Mouse (Mus musculus) bone marrow, adult 2 months (tissue): Measurements from ENCODE around the gene Pmm1. TPM values are rescaled to one million over a fixed set of nuclear protein-coding genes. Genes with fewer than 3 reads are reported as not detected.

ENCODE experiments used
- H3K27ac ChIP-seq: fragments of 200-500 bp; 2 replicates; pipeline ENCODE4 v1.5.1; 2012; ENCODE audit warnings: low read depth, mild to moderate bottlenecking, control low read depth, inconsistent platforms, low read length; ENCODE audit not compliant: control insufficient read depth, poor library complexity, insufficient read depth
- H3K4me1 ChIP-seq: fragments of 200-500 bp; 2 replicates; pipeline ENCODE4 v1.6.1; 2011; ENCODE audit warnings: low read length; ENCODE audit not compliant: control insufficient read depth, insufficient read depth
- H3K4me3 ChIP-seq: fragments of 200-500 bp; replicated peaks from 2 replicates; pipeline ENCODE3; 2011; ENCODE audit warnings: mild to moderate bottlenecking, low read depth, low read length, control low read depth; ENCODE audit not compliant: control insufficient read depth
- CTCF ChIP-seq: fragments of 200-500 bp; IDR thresholded peaks from 2 replicates; pipeline ENCODE4 v1.5.1; 2011; ENCODE audit warnings: low read length, control low read depth; ENCODE audit not compliant: control insufficient read depth, insufficient read depth
- POLR2A ChIP-seq: fragments of 200-500 bp; IDR thresholded peaks from 2 replicates; pipeline ENCODE4 v1.6.1; 2011; ENCODE audit warnings: low read depth, mild to moderate bottlenecking, control low read depth, low read length, borderline replicate concordance; ENCODE audit not compliant: control insufficient read depth
- WGBS: fragments of 180-500 bp; shearing (Covaris S2); methylation state at CpG from one replicate; pipeline ENCODE4 v1.1.7; 2018; 5-methylcytosine and 5-hydroxymethylcytosine counted together
- polyA plus RNA-seq: library from polyadenylated mRNA; stranded (reverse); fragments of >200 nt; gene quantifications from 2 replicates; pipeline ENCODE4 v1.2.4, GENCODE M21; 2011; ENCODE audit warnings: low replicate concordance; ENCODE audit not compliant: missing spikeins, insufficient read depth, insufficient read length

Gene Pmm1
- 23.1 and 51.8 TPM in 2 replicates for polyA plus RNA-seq

DNA sequence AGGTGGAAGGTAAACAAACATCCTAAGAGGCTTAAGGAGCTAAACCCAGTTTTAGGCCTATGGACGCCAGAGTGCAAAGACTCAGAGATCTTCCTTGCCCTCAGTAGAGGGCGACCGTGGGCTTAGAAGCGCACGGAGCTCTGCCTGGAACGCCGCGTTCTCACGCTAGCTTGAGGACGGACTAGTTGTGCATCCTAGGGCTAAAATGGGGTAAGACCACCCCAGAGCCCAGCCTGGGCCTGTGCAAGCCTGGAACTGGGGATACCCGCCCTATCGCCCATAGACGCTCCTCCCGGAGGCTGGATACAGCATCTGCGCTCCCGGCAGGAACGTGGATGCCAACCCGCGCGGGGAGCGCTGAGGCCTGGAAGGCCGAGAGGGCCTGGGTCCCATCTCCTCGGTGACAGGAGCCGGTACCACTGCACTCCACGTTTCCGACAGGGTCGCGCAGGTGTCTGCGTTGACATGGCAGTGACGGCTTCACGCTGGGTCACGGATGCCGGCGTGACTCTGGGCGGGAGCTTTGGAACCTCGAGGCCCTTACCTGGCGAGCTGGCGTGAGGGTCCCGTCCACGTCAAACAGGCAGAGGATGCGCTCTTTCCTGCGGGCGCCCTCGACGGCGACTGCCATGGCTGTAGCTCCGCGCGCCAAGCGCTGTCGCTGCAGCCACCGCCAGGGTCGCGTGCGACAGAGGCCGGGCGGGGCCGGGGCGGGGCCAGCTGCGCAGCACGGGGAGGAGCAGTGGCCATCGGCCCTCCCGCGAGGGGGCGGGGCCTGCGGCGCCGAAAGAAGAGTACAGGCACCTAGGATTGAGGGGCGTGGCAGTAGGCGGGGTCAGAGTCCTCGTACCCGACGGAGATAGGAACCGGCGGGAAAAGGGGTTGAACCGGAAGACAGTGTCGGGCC is at the start of gene Pmm1:
TSS of gene Pmm1 (minus strand) at position 760 of the 907 bp plus-strand sequence.
- under 1% methylated on average over 77 of the region's 77 CpGs for WGBS
- H3K27ac ChIP-seq: peak within 1 kb of the TSS; percentile 43
- peak within 1 kb of the TSS; percentile 81 for H3K4me3 ChIP-seq
- no peaks in the 10 kb centered on the region for H3K4me1 ChIP-seq
- TF ChIP-seq CTCF (peak; percentile 83), POLR2A (peak; percentile 59; the same call in 1 of the 2 replicates)

DNA sequence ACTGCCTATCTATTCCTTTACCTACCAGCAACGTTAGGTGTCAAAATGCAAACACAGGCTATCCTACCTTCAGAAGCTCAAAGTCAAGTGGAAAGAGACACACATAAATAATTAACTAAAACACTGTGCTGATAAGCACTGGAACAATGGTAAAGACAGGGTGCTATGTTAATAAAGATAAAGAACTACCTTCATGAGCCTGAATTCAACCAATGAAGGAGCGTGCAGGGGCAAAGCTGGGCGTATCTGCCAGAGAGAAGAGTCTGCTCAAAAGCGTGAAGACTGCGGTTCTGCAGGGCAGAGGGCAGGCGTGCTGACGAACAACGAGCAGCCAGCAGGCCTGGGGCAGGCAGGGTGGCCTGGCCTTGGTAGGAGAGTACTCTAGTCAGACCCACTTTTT is 43.5 kb upstream of the Pmm1 start:
- WGBS: 60% methylated on average over 8 of the region's 8 CpGs
- Histone ChIP-seq H3K27ac (no peak overlapping the region), H3K4me1 (no peaks in the 10 kb centered on the region; the same call in 1 of the 2 replicates), H3K4me3 (no peak overlapping the region)
- TF ChIP-seq CTCF (no peak), POLR2A (no peak)

DNA sequence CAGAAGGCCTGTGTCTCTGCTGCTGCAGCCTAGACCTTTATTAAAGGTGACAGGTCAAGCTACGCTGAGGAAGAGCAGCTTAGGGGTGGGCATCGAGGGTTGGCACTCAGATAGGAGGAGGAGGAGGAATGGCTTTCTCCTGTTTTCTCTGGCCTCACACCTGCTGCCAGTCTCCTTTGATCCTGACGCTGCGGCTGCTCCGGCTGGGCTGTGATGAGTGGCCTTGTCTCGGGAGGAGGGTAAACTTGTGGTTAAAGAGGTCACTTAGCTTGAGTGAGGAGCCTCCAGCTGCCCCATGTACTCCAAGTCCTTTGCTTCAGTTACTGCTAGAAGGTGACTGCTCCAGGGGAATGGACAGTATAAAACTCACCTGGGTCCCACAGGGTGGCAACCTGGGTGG is 33.3 kb upstream of the Pmm1 start:
- TF ChIP-seq POLR2A: no peak
- TF ChIP-seq CTCF: no peak
- WGBS: 94% methylated on average over 6 of the region's 6 CpGs

DNA sequence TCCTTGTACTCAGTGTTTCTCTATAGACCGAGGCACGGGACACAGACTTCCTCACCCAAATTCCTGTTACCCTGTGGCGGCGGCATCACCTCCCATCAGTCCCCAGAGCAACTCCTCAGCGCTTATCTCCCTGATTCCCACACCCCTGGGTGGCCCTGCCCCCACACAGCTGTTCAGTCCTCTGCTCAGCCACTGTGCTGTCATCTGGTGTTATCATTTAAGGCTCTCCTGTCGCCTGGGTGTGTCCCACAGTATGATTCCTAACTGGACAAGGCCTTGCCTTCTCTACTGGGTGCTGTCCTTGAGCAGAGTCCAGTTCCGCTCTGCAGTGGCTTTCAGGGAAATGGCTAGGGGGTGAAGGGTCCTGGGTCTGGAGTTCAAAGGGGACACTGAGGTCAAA is 29.8 kb upstream of the Pmm1 start:
- no peak overlapping the region for H3K4me3 ChIP-seq
- TF ChIP-seq POLR2A (no peak), CTCF (no peak)
- WGBS: 41% methylated on average over 7 of the region's 7 CpGs
- no peak overlapping the region for H3K27ac ChIP-seq
- H3K4me1 ChIP-seq: no peaks in the 10 kb centered on the region; the same call in 1 of the 2 replicates

More for the DNA sequence above, 33.3 kb upstream of the Pmm1 start:
- Histone ChIP-seq H3K27ac (no peak overlapping the region), H3K4me3 (no peak overlapping the region), H3K4me1 (no peaks in the 10 kb centered on the region; the same call in 1 of the 2 replicates)

DNA sequence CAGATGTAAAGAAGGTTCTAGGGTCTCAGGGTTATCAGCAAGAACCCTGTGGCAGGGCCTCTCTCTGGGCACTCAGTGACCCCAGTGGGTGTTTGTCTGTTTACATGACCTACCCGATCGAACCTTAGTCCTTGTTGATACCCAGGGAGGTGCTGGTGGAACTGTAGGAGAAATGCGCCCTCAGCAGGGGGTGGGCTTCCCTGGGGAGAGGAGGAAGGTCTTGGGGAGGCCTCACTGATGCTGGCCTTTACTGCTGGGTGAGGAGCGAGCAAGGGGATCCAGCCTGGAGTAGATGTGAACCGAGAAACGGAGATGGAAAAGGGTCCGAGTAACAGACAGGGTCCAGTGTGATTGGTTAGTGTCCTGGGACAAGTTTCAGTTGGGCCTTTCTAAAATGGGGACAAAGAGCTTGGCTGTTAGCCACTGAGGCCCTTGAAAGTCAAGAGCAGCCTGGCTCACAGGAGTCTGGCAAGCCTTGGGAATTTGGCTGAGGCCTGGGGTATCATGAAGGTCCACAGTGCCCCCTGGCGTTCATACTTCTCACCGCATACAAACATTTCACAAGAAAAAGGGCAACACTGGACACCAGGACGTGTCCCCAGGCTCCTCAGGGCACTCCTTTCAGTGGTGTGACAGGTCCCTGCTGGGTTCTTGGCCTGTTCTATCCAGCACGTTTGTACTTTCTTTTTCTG is 28.8 kb upstream of the Pmm1 start:
- H3K4me3 ChIP-seq: no peak overlapping the region

DNA sequence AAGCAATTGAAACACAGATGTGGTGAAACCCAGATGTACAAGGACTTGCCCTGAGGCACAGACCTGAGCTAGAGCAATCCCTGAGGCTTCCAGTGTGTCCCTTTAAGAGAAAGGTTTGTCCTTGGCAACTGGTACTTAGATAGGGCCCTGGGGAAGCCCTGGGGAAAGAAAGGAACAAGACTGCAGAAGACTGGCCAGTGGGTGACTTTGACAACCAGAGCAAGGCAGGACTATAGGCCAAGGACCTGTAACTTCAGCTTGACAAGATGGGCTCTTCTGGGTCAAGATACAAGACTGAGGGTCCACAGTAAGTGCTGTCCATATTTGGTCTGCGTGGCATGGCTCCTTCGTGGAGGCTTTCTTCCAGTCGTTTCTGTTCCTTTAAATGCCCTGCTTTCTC is 26.9 kb upstream of the Pmm1 start, which contains the start of gene Xrcc6:
TSS of gene Xrcc6 (plus strand) at position 190 of the 400 bp plus-strand sequence.
- no peak within 1 kb of the TSS for H3K4me3 ChIP-seq
- H3K4me1 ChIP-seq: no peaks in the 10 kb centered on the region; the same call in 1 of the 2 replicates
- 89% methylated on average over 3 of the region's 3 CpGs for WGBS
- H3K27ac ChIP-seq: no peak within 1 kb of the TSS
- TF ChIP-seq POLR2A: no peak
- no peak for TF ChIP-seq CTCF

More for the DNA sequence above, 28.8 kb upstream of the Pmm1 start:
- TF ChIP-seq CTCF (peak; percentile 79), POLR2A (no peak)
- no peak overlapping the region for H3K27ac ChIP-seq
- no peaks in the 10 kb centered on the region; the same call in 1 of the 2 replicates for H3K4me1 ChIP-seq
- WGBS: 59% methylated on average over 11 of the region's 11 CpGs

DNA sequence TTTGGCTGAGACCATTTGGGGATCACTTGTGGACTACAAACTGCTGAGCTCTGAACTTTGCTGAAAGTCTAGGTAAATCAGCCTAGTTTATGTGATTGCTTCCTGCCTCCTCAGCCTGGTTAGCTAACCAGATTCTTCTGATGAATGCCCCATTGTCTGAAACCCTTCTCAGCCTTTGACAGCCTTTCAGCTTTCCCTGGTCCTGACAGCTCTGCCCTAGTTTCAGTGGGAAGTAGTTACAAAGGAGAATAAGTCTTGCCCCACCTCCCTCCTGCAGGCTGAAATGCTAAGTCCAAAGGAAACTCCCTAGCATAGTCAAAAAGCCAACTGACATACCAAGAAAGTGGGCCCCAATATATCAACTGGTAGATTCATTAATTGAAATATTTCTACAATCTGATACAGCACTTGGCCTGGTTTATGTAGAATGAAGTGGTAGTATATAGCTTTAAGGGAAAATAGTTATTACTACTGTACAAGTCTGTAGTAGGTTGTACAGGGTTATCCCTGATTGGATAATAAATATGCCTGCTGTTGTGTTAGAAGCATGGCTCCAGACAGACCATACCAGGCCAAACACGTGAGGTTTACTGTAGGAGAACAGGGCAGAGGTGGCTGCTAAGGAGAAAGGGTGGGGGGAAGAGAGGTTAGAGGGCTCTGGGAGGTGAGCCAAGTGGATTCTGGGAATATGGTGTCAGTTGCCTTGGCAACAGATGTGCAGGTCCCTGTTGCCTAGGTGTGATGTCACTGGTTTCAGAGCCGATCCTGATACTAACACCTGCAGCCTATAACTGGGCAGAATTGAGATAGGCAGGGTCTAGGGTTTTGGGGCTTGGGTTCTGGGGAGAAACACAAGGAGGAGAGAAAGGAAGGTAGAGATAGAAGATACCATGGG is 24.8 kb upstream of the Pmm1 start:
- H3K27ac ChIP-seq: no peak overlapping the region
- TF ChIP-seq POLR2A (no peak), CTCF (no peak)
- WGBS: 86% methylated on average over 2 of the region's 2 CpGs
- H3K4me3 ChIP-seq: no peak overlapping the region
- no peaks in the 10 kb centered on the region for H3K4me1 ChIP-seq
